In the genomic region with DNA sequence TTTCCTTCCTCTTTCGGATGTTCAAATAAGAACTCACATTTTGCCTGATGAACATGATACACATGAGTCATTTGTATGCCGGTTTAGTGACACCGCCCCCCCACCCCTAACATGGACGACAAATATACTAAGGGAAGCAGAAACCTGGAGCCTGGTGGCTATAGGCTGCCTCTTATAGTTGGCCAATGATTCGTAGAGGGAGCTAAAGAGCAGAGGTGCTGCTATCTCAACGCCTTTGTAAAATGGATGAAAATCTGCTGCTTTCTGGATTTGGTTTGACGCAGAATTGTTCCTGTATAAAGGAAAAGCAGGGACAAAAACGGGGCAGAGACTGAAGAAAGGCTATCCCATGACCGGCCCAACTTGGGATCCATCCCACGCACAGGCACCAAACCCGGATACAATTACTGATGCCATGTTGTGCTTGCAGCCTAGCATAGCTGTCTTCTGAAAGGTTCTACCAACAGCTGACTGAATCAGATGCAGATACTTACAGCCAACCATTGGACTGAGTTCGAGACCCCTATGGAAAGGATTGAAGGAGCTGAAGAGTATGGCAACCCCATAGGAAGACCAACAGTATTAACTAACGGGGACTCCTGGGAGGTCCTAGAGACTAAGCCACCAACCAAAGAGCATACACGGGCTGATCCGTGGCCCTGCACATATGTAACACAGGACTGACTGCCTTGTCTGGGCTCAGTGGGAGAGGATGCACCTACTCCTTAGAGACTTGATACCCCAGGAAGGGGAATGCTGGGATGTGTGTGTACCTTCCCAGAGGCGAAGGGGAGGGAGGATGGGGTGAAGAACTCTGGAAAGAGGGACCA, we compare ENCODE assay signal across 8 mouse cellular contexts. TPM values are rescaled to one million over a fixed set of nuclear protein-coding genes. Genes with fewer than 3 reads are reported as not detected.
A peak's percentile ranks its signal among the peaks of the same experiment; 100 is the strongest.
DNase-seq lines count a peak whose midpoint lies in the region; ATAC-seq and TF ChIP-seq lines count a peak whose summit lies in the region.

No protein-coding gene starts in this region.

- H3K4me2 ChIP-seq in forebrain, embryonic 14.5 days (ENCODE audit: low read length): peak overlapping the region; percentile 74
- H3K4me2 ChIP-seq in intestine, embryonic 16.5 days (ENCODE audit: low read depth, low read length): peak overlapping the region; percentile 64
- peak overlapping the region; percentile 62 for H3K4me2 ChIP-seq in lung, embryonic 15.5 days
- peak overlapping the region; percentile 66 for H3K4me2 ChIP-seq in neural tube, embryonic 14.5 days (ENCODE audit: low read depth, low read length)

- no peaks in the 10 kb centered on the region for H3K9me3 ChIP-seq in forebrain, embryonic 14.5 days (replicated peaks; ENCODE audit: control insufficient read depth, low read length)
- H3K9me3 ChIP-seq in intestine, embryonic 16.5 days (ENCODE audit: control insufficient read depth, low read length): no peaks in the 10 kb centered on the region
- no peaks in the 10 kb centered on the region for H3K9me3 ChIP-seq in lung, embryonic 15.5 days
- no peaks in the 10 kb centered on the region for H3K9me3 ChIP-seq in neural tube, embryonic 14.5 days (ENCODE audit: control insufficient read depth, low read length)

- H3K27me3 ChIP-seq in heart, adult 2 months (ENCODE audit: control insufficient read depth, insufficient read depth, low read length): no peaks in the 10 kb centered on the region
- no peaks in the 10 kb centered on the region for H3K27me3 ChIP-seq in forebrain, embryonic 14.5 days (replicated peaks; ENCODE audit: control insufficient read depth, insufficient read depth, low read length)
- H3K27me3 ChIP-seq in intestine, embryonic 16.5 days (replicated peaks; ENCODE audit: control insufficient read depth, insufficient read depth, low read length): no peaks in the 10 kb centered on the region
- no peaks in the 10 kb centered on the region for H3K27me3 ChIP-seq in lung, embryonic 15.5 days
- H3K27me3 ChIP-seq in neural tube, embryonic 14.5 days (ENCODE audit: control insufficient read depth, insufficient read depth, low read length): no peaks in the 10 kb centered on the region

- no peaks in the 10 kb centered on the region for H3K36me3 ChIP-seq in heart, adult 2 months (ENCODE audit: control insufficient read depth, insufficient read depth, low read length)
- no peaks in the 10 kb centered on the region for H3K36me3 ChIP-seq in forebrain, embryonic 14.5 days (ENCODE audit: control insufficient read depth, insufficient read depth, low read length)
- no peaks in the 10 kb centered on the region for H3K36me3 ChIP-seq in intestine, embryonic 16.5 days (ENCODE audit: control insufficient read depth, insufficient read depth, low read length)
- no peaks in the 10 kb centered on the region for H3K36me3 ChIP-seq in lung, embryonic 15.5 days
- H3K36me3 ChIP-seq in neural tube, embryonic 14.5 days (ENCODE audit: control insufficient read depth, insufficient read depth, low read length): no peaks in the 10 kb centered on the region

- H3K9ac ChIP-seq in heart, adult 2 months (ENCODE audit: low read depth, low read length): peak overlapping the region; percentile 56
- peak overlapping the region; percentile 76 for H3K9ac ChIP-seq in forebrain, embryonic 14.5 days (ENCODE audit: low read length)
- H3K9ac ChIP-seq in intestine, embryonic 16.5 days (ENCODE audit: low read depth, low read length): peak overlapping the region; percentile 85
- peak overlapping the region; percentile 66 for H3K9ac ChIP-seq in lung, embryonic 15.5 days
- no peak overlapping the region; the same call in 1 of the 2 replicates for H3K9ac ChIP-seq in neural tube, embryonic 14.5 days (replicated peaks; ENCODE audit: low read depth, low read length)

- intact Hi-C loops in heart, adult 2 months (cut with DNase I): loop anchor here (1.0 to 5.0 kb wide), 4 partner anchors 7 to 475 kb away; partner anchors contain the start of genes Foxj2 and Necap1
- intact Hi-C loops in heart, postnatal 25 days (cut with DNase I): loop anchor here (1.0 to 10.0 kb wide), 4 partner anchors 7 to 477 kb away; partner anchors contain the start of gene Foxj2

- H3K27ac ChIP-seq in heart, adult 2 months: peak overlapping the region; percentile 98
- H3K27ac ChIP-seq in forebrain, embryonic 14.5 days (ENCODE audit: low read depth, low read length): peak overlapping the region; percentile 97
- H3K27ac ChIP-seq in intestine, embryonic 16.5 days (ENCODE audit: low read length): peak overlapping the region; percentile 100
- peak overlapping the region; percentile 100 for H3K27ac ChIP-seq in lung, embryonic 15.5 days
- H3K27ac ChIP-seq in neural tube, embryonic 14.5 days (ENCODE audit: low read depth, low read length): peak overlapping the region; percentile 95

- TF ChIP-seq CTCF in heart, adult 2 months (IDR thresholded peaks at IDR 0.05): 0 out of 2 replicates have a peak, but pooled peaks have one; percentile 2

- no peak for TF ChIP-seq POLR2A in heart, adult 2 months (IDR thresholded peaks at IDR 0.05; ENCODE audit: insufficient read depth, low read depth, low read length)

- peak; percentile 35 to 46 for DNase-seq in heart, adult 2 months
- DNase-seq in heart, postnatal 25 days (ENCODE audit: low spot score): no peak
- peak; percentile 70 for DNase-seq in c-Kit-positive CD71-positive TER-119-positive erythroid progenitor cells, embryonic 14.5 days (ENCODE audit: low spot score)
- peak; percentile 76 for DNase-seq in forebrain, embryonic 14.5 days (ENCODE audit: low spot score)
- no peak for DNase-seq in urinary bladder, adult 2 months (ENCODE audit: low spot score)

- H3K4me3 ChIP-seq in heart, adult 2 months: peak overlapping the region; percentile 98
- peak overlapping the region; percentile 61 for H3K4me3 ChIP-seq in forebrain, embryonic 14.5 days (ENCODE audit: low read depth, low read length)
- H3K4me3 ChIP-seq in intestine, embryonic 16.5 days (ENCODE audit: low read length): peak overlapping the region; percentile 73
- H3K4me3 ChIP-seq in lung, embryonic 15.5 days: peak overlapping the region; percentile 73
- H3K4me3 ChIP-seq in neural tube, embryonic 14.5 days (ENCODE audit: low read depth, low read length): peak overlapping the region; percentile 50

- ATAC-seq in forebrain, embryonic 14.5 days: peak; percentile 19; the same call in 1 of the 2 replicates
- peak; percentile 63 for ATAC-seq in intestine, embryonic 16.5 days
- peak; percentile 43; the same call in 1 of the 2 replicates for ATAC-seq in lung, embryonic 15.5 days (ENCODE audit: borderline replicate concordance, extremely low read depth, low FRiP score, low TSS enrichment)
- ATAC-seq in neural tube, embryonic 14.5 days (ENCODE audit: low read depth): peak; percentile 25; the same call in 1 of the 2 replicates

- TF ChIP-seq EP300 in heart, adult 2 months (IDR thresholded peaks at IDR 0.05; ENCODE audit: insufficient read depth, low read depth, low read length): no peak

- WGBS in heart, adult 2 months: 28% methylated on average over 16 of the region's 16 CpGs
- WGBS in forebrain, embryonic 14.5 days: 25% methylated on average over 16 of the region's 16 CpGs
- WGBS in intestine, embryonic 16.5 days: 28% methylated on average over 16 of the region's 16 CpGs
- WGBS in lung, embryonic 15.5 days: 25% methylated on average over 16 of the region's 16 CpGs
- WGBS in neural tube, embryonic 14.5 days: 27% methylated on average over 16 of the region's 16 CpGs

- H3K4me1 ChIP-seq in heart, adult 2 months (ENCODE audit: control insufficient read depth, insufficient read depth, low read length): peaks cover 4% of the 10 kb centered on the region
- no peaks in the 10 kb centered on the region; the same call in 1 of the 2 replicates for H3K4me1 ChIP-seq in forebrain, embryonic 14.5 days (ENCODE audit: control insufficient read depth, insufficient read depth, low read length)
- H3K4me1 ChIP-seq in intestine, embryonic 16.5 days (ENCODE audit: control insufficient read depth, insufficient read depth, low read length): peaks cover 4% of the 10 kb centered on the region; the same call in 1 of the 2 replicates
- peaks cover 8% of the 10 kb centered on the region for H3K4me1 ChIP-seq in lung, embryonic 15.5 days
- peaks cover 8% of the 10 kb centered on the region for H3K4me1 ChIP-seq in neural tube, embryonic 14.5 days (ENCODE audit: control insufficient read depth, insufficient read depth, low read length)

- H3K79me2 ChIP-seq in heart, adult 2 months (replicated peaks; ENCODE audit: control insufficient read depth, insufficient read depth, low read length): no peaks in the 10 kb centered on the region

RNA-seq across cellular contexts. Expression of gene Foxj2, which starts 7.7 kb away (rescaled TPM):
- 10 to 100 TPM; 35.2 to 36.3 TPM for total RNA-seq in heart, adult 2 months (2021)
- 19.8 and 20.7 TPM in 2 replicates for polyA plus RNA-seq in heart, adult 2 months (2012; rRNA removed)
- total RNA-seq in heart, postnatal 25 days (2021): 10 to 100 TPM; 31.8 to 37.0 TPM
- polyA plus RNA-seq in forebrain, embryonic 14.5 days (2014; fragmentation: Nextera tagmentation; extraction: Ambion mirVana): 4.9 and 6.4 TPM in 2 replicates
- 3.3 and 3.4 TPM in 2 replicates for polyA plus RNA-seq in intestine, embryonic 16.5 days (2015; fragmentation: Nextera tagmentation; extraction: Ambion mirVana)
- polyA plus RNA-seq in lung, embryonic 15.5 days (2015; fragmentation: Nextera tagmentation; extraction: Ambion mirVana): 5.1 and 5.8 TPM in 2 replicates
- polyA plus RNA-seq in neural tube, embryonic 14.5 days (2014; fragmentation: Nextera tagmentation; extraction: Ambion mirVana): 8.8 and 9.8 TPM in 2 replicates
- polyA plus RNA-seq in urinary bladder, adult 2 months (2012; rRNA removed): 7.2 and 15.7 TPM in 2 replicates

RNA-seq across cellular contexts. Expression of gene Slc2a3, which starts 10.5 kb away (rescaled TPM):
- total RNA-seq in heart, adult 2 months (2021): 1 to 10 TPM; 1.6 to 4.7 TPM
- polyA plus RNA-seq in heart, adult 2 months (2012; rRNA removed): 3.0 and 3.3 TPM in 2 replicates
- total RNA-seq in heart, postnatal 25 days (2021): 1 to 10 TPM; 1.8 to 2.2 TPM
- 15.6 and 18.1 TPM in 2 replicates for polyA plus RNA-seq in forebrain, embryonic 14.5 days (2014; fragmentation: Nextera tagmentation; extraction: Ambion mirVana)
- polyA plus RNA-seq in intestine, embryonic 16.5 days (2015; fragmentation: Nextera tagmentation; extraction: Ambion mirVana): 8.9 and 9.5 TPM in 2 replicates
- 7.4 and 8.1 TPM in 2 replicates for polyA plus RNA-seq in lung, embryonic 15.5 days (2015; fragmentation: Nextera tagmentation; extraction: Ambion mirVana)
- polyA plus RNA-seq in neural tube, embryonic 14.5 days (2014; fragmentation: Nextera tagmentation; extraction: Ambion mirVana): 44.3 and 45.4 TPM in 2 replicates
- 5.1 and 5.9 TPM in 2 replicates for polyA plus RNA-seq in urinary bladder, adult 2 months (2012; rRNA removed)

RNA-seq across cellular contexts. Expression of gene C3ar1, which starts 44.0 kb away (rescaled TPM):
- total RNA-seq in heart, adult 2 months (2021): 1 to 10 TPM; 1.9 to 2.5 TPM
- 3.7 and 5.6 TPM in 2 replicates for polyA plus RNA-seq in heart, adult 2 months (2012; rRNA removed)
- 1 to 10 TPM; 2.9 to 3.3 TPM for total RNA-seq in heart, postnatal 25 days (2021)
- 1.1 and 1.2 TPM in 2 replicates for polyA plus RNA-seq in forebrain, embryonic 14.5 days (2014; fragmentation: Nextera tagmentation; extraction: Ambion mirVana)
- polyA plus RNA-seq in intestine, embryonic 16.5 days (2015; fragmentation: Nextera tagmentation; extraction: Ambion mirVana): 2.1 TPM in 2 replicates
- 3.3 and 3.4 TPM in 2 replicates for polyA plus RNA-seq in lung, embryonic 15.5 days (2015; fragmentation: Nextera tagmentation; extraction: Ambion mirVana)
- 0.72 and 2.7 TPM in 2 replicates for polyA plus RNA-seq in neural tube, embryonic 14.5 days (2014; fragmentation: Nextera tagmentation; extraction: Ambion mirVana)
- 6.4 TPM in 2 replicates for polyA plus RNA-seq in urinary bladder, adult 2 months (2012; rRNA removed)

Comparison
In these comparisons a context has a peak if more than half of its experiments do, and no peak if none do; other contexts are left out.
1. DNase-seq: peak in heart, adult 2 months (2 of 2), c-Kit-positive CD71-positive TER-119-positive erythroid progenitor cells, embryonic 14.5 days (single experiment) and forebrain, embryonic 14.5 days (single experiment); none in heart, postnatal 25 days (single experiment) and urinary bladder, adult 2 months (single experiment).
2. Peak in every context shown above with its lines, with median percentiles within 50 percentile points of each other: H3K27ac ChIP-seq, H3K4me3 ChIP-seq, ATAC-seq and H3K4me2 ChIP-seq.